9 mouse cellular contexts compared by ENCODE assay signal in genomic region chr7:121864858-121865585, GRCm38 (mm10). TPM values are rescaled to one million over a fixed set of nuclear protein-coding genes. Genes with fewer than 3 reads are reported as not detected.
DNase-seq lines count a peak whose midpoint lies in the region; ATAC-seq and TF ChIP-seq lines count a peak whose summit lies in the region.
"Had no signal": no experiment of that assay in that cellular context is flagged by ENCODE, and none has a peak within 500 bp of the region (broad histone marks: within the 10 kb centered on the region; RNA-seq: fewer than 3 reads in every experiment).

TSS of gene Scnn1b (plus strand) at chr7:121865038.

- 4% methylated on average over 39 of the region's 42 CpGs for WGBS in hindbrain, embryonic 14.5 days
- WGBS in liver, embryonic 13.5 days (ENCODE audit: insufficient replicate concordance) = 3% methylated on average over 42 of the region's 42 CpGs
- WGBS in stomach, embryonic 15.5 days = 3% methylated on average over 36 of the region's 42 CpGs

- no peaks in the 10 kb centered on the region for H3K36me3 ChIP-seq in hindbrain, embryonic 14.5 days (replicated peaks; ENCODE audit: control insufficient read depth, insufficient read depth)
- no peaks in the 10 kb centered on the region for H3K36me3 ChIP-seq in liver, embryonic 13.5 days
- no peaks in the 10 kb centered on the region for H3K36me3 ChIP-seq in stomach, embryonic 15.5 days

- no peak for DNase-seq in layer of hippocampus, adult 2 months (ENCODE audit: low spot score in 2 of 2)
- no peak for DNase-seq in layer of hippocampus, postnatal 25 days (ENCODE audit: extremely low spot score in 1 of 2, low spot score in 1 of 2)
- DNase-seq in hindbrain, embryonic 14.5 days (ENCODE audit: low spot score) = no peak
- no peak for DNase-seq in liver, embryonic 13.5 days
- DNase-seq in adrenal gland, adult (ENCODE audit: inconsistent age in 2 of 2, low spot score in 1 of 2) = no peak
- DNase-seq in frontal cortex, postnatal 25 days (ENCODE audit: low spot score in 2 of 2) = no peak
- DNase-seq in adrenal gland, adult 18-20 months (ENCODE audit: low spot score in 2 of 2) = no peak

- ATAC-seq in hindbrain, embryonic 14.5 days (ENCODE audit: low FRiP score) = no peak
- no peak for ATAC-seq in liver, embryonic 13.5 days (ENCODE audit: low read depth)
- ATAC-seq in stomach, embryonic 15.5 days (ENCODE audit: insufficient read depth, low FRiP score, low read depth) = no peak; the same call in 1 of the 2 replicates

- H3K4me2 ChIP-seq in hindbrain, embryonic 14.5 days (replicated peaks) = peak within 1 kb of the TSS; percentile 72
- H3K4me2 ChIP-seq in liver, embryonic 13.5 days = peak within 1 kb of the TSS; percentile 19; the same call in 1 of the 2 replicates
- H3K4me2 ChIP-seq in stomach, embryonic 15.5 days = peak within 1 kb of the TSS; percentile 62

- peak within 1 kb of the TSS; percentile 1 for H3K9ac ChIP-seq in hindbrain, embryonic 14.5 days
- H3K9ac ChIP-seq in liver, embryonic 13.5 days = no peak within 1 kb of the TSS
- no peak within 1 kb of the TSS for H3K9ac ChIP-seq in stomach, embryonic 15.5 days

- peaks cover 28% of the 10 kb centered on the region for H3K27me3 ChIP-seq in hindbrain, embryonic 14.5 days (ENCODE audit: control insufficient read depth, insufficient read depth, low read length)
- H3K27me3 ChIP-seq in liver, embryonic 13.5 days = peaks cover 37% of the 10 kb centered on the region
- H3K27me3 ChIP-seq in stomach, embryonic 15.5 days (replicated peaks) = peaks cover 17% of the 10 kb centered on the region

- no peaks in the 10 kb centered on the region for H3K9me3 ChIP-seq in hindbrain, embryonic 14.5 days (ENCODE audit: control insufficient read depth, low read length)
- no peaks in the 10 kb centered on the region for H3K9me3 ChIP-seq in liver, embryonic 13.5 days (replicated peaks)
- no peaks in the 10 kb centered on the region for H3K9me3 ChIP-seq in stomach, embryonic 15.5 days

- no peak within 1 kb of the TSS for H3K27ac ChIP-seq in layer of hippocampus, adult 2 months
- no peak within 1 kb of the TSS for H3K27ac ChIP-seq in hindbrain, embryonic 14.5 days
- H3K27ac ChIP-seq in liver, embryonic 13.5 days = no peak within 1 kb of the TSS
- no peak within 1 kb of the TSS for H3K27ac ChIP-seq in stomach, embryonic 15.5 days

- peak within 1 kb of the TSS; percentile 22; the same call in 1 of the 2 replicates for H3K4me3 ChIP-seq in layer of hippocampus, adult 2 months
- peak within 1 kb of the TSS; percentile 30 for H3K4me3 ChIP-seq in hindbrain, embryonic 14.5 days (replicated peaks; ENCODE audit: low read length)
- H3K4me3 ChIP-seq in liver, embryonic 13.5 days (replicated peaks) = no peak within 1 kb of the TSS
- H3K4me3 ChIP-seq in stomach, embryonic 15.5 days (replicated peaks) = peak within 1 kb of the TSS; percentile 30

- no peak for TF ChIP-seq CTCF in layer of hippocampus, adult 2 months (conservative IDR thresholded peaks at IDR 0.05)

- no peaks in the 10 kb centered on the region; the same call in 1 of the 2 replicates for H3K4me1 ChIP-seq in hindbrain, embryonic 14.5 days (replicated peaks; ENCODE audit: control insufficient read depth, insufficient read depth, low read length)
- H3K4me1 ChIP-seq in liver, embryonic 13.5 days (replicated peaks) = no peaks in the 10 kb centered on the region
- no peaks in the 10 kb centered on the region; the same call in 1 of the 2 replicates for H3K4me1 ChIP-seq in stomach, embryonic 15.5 days

RNA-seq across cellular contexts. Expression of gene Scnn1b, which starts in this region (rescaled TPM):
- not detected for total RNA-seq in layer of hippocampus, adult 2 months (2021)
- total RNA-seq in layer of hippocampus, postnatal 25 days (2021) = not detected
- polyA plus RNA-seq in hindbrain, embryonic 14.5 days (2014; fragmentation: Nextera tagmentation; extraction: Ambion mirVana) = 0.08 and 0.26 TPM in 2 replicates
- not detected in 2 replicates for polyA plus RNA-seq in liver, embryonic 13.5 days (2015; fragmentation: Nextera tagmentation; extraction: Ambion mirVana)
- 0.41 and 0.55 TPM in 2 replicates for polyA plus RNA-seq in stomach, embryonic 15.5 days (2015; fragmentation: Nextera tagmentation; extraction: Ambion mirVana)
- under 1 TPM in 1 of 2 experiments, not detected in 1; 0.26 TPM for total RNA-seq in adrenal gland, adult 18-20 months (2021)
- total RNA-seq: hematopoietic stem cell, adult 5-6 weeks had no signal

Comparison
In these comparisons a context has a peak if more than half of its experiments do, and no peak if none do; other contexts are left out.
1. H3K4me2 ChIP-seq: peak in every context shown above with its lines; median percentile 72 in hindbrain, embryonic 14.5 days; 62 in stomach, embryonic 15.5 days; 19 in liver, embryonic 13.5 days.